Mouse (Mus musculus) layer of hippocampus, postnatal 25 days (tissue): Measurements from ENCODE around the gene Maml3. TPM values are rescaled to one million over a fixed set of nuclear protein-coding genes. Genes with fewer than 3 reads are reported as not detected.

Source experiments
- DNase-seq, 2 experiments: peaks; one replicate each; pipeline ENCODE4 v3.0.0; 2022; ENCODE audit warnings: mixed read lengths in 2 of 2, low spot score in 1 of 2; ENCODE audit errors: extremely low spot score in 1 of 2
- total RNA-seq, 2 experiments: library from RNA; stranded (reverse); gene quantifications; 2 replicates each; pipeline ENCODE4 v1.2.3; 2021

Maml3 gene
- total RNA-seq, 2 experiments from 2014 or later = 7.3 to 10.0 TPM

DNA sequence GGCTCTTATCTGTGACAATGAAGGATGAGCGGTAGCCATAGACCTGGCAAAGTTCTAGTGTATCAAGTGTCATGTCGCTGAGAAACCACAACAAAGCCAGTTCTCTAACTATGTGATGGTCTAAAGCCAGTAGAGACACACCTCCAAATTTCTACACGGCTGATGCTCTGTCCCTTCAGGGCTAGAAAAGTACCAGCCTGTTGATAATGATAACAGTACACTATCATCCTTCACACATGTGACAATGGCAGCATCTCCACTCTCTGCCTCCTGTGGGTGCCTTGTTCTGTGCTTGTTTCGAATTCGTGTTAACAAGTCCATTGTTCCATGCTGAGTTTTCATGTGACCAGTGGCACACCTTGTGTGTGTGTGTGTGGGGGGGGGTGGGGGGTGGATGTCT is 180.2 kb downstream of the Maml3 start:
- DNase-seq = no peak

DNA sequence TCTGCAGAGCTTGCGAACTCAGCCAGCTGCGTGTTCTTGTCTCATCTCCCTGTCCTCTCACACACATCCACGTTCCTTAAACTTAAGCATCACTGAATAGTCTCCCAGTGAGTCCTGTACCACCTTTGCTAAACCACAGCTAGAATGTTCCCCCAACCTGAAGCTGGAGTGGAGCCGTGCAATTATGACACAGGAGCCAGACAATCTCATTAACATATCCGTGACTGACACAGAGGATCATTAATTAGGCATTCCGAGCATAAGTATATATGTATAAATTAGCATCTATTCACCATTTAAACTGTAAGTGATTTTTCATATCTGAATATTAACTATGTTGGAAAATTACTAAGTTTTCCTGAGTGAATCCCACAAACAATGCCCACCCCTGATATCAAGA is 181.1 kb downstream of the Maml3 start:
- no peak for DNase-seq

DNA sequence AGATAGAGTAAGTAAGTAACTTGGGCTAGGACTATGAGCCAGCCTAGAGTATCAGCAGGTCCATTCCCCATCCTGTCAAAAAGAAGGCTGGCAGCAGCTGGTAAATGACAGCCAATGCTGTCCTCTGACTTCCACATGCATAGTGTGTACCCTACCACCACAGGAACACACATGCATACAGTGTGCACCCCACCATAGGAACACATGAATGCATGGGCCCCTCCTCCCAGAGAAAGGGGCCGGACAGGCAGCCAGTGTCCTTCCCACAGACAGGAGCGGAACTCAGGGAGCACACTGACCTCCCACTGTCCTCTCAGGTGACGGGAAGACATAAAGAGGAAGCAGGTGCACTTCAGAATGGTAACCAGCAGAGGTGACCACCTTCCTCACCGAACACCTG is 188.0 kb downstream of the Maml3 start:
- no peak for DNase-seq

DNA sequence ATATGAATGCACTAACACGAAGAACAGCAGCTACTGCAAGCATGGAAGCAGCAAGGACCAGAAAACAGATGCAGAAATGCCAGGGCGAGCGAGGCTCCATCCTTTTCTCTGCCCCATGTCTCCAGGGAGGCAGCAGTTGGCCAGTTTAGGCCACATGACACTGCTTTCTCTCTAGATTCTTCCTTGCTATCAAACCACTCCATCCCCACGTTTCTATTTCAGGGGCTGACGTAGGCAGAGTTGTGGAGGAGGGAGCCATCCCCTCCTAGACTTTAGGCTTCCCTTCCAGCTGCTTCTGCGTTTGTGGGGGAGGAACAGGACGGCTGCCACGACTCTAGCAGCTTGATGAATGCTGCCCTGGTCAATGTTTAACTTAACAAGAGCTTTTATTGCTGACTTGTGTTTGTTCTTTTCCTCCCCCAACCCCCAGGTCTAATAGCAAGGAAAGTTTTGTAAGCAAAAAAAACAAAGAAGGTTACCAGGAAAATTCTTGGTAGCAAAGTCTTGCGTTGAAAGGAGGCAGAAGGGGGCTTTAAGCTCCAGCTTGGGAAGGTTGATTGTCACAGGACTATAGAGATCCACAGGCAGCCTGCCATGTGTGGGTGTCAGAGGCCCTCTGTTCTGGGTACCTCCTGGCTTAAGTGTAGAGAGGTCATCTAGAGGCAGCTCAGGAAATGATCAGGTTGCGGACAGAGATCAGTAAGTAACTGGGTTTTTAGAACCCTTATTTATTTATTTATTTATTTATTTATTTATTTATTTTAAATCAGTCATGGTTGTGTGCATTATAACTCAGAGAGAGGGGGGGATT is 188.6 kb downstream of the Maml3 start:
- peak; percentile 22 to 33 for DNase-seq

DNA sequence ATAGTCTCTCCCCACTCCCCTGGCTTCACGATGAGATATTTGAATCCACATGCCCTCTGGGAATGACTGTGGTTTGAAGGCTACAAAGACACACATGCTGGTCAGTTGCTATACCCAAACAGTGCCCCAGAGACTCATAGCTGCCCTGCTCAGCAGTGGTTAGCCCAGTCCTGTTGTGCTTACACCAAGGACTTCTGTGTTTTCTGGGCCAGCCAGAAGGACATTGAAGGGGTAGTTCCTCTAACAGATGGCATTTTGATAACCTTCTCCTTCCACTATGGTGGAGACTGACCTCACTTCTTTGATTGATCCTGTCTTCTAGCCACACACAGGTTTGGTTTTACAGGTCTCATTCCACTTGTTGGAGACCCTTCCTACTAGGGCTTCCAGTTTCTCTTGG is 189.5 kb downstream of the Maml3 start:
- DNase-seq = no peak

DNA sequence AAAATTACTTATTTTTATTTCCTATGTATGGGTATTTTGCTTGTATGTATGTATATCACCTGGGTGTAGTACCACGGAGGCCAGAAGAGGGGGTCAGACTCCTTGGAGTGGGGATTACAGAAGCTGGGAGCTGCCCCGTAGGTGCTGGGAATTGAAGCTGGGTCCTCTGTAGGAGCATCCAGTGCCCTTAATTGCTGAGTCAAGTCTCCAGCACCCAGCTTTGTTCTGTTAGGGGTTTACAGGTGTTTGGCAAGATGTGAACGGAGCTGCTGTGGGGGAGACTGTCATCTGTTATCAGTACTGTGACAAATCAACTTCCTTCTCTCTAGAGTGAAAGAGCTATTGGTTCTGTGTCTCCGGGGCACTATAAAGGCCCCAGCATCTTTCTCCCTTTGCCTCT is 190.0 kb downstream of the Maml3 start:
- no peak for DNase-seq

DNA sequence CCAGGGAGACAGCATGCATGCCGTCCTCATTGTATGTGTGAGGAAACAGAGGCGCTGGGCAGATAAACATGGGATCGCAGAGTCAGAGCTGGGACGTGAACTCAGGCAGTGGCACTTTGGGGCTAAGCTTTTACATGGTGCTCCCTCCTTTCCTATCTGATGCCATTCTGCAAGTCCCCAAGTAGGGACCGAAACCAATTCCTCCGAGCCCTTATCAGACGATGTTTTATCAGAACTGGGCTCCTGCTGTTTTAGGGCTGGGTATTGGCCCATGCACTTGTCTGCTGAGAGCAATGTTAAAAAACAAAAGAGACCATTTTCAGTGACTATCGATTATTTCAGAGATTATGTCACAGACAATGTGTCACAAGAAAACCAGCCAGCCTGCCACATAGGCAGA is 191.4 kb downstream of the Maml3 start:
- DNase-seq = no peak

DNA sequence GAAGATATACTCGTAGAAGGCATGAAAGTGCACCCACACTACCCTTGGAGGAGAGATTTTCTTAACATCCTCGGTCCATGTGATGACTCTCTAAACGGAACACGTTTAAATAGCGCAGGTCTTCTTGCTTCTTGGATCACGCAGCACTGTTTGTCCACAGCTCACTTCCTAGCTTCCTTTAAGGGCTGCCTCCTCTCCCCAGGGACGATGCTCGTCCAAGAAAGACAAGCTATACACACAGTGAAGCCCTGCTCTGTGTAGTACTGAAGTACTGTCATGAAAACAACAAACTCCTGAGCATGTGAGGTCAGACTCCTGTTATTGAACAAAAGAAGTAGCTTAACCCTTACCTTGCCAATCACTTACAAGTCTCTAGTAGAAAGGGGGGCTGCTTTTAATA is 192.7 kb downstream of the Maml3 start:
- no peak for DNase-seq

DNA sequence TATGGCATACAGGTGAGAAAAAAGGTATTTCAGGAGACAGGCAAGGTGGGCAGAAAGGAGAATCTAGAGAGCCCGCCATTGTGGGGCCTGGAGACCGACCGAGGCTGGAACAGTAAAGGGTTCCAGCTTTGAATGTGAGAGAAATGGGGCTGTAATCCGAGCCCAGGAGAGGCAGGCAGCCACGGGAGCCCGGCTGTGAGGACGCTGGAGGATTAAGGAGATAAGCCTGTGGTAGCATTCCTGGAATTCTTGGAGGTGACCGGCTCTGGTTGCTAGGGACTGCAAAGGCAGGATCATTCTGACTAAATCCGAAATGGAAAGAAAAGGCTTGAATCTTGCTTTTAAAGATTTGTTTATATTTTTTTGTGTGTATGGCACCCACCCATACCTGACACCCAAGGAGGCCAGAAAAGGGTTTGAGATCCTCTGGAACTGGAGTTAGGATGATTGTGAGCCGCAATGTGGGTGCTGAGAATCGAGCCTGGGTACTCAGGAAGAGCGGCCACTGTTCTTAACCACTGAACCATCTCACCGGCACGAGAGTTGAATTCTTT is 196.4 kb downstream of the Maml3 start:
- no peak for DNase-seq

DNA sequence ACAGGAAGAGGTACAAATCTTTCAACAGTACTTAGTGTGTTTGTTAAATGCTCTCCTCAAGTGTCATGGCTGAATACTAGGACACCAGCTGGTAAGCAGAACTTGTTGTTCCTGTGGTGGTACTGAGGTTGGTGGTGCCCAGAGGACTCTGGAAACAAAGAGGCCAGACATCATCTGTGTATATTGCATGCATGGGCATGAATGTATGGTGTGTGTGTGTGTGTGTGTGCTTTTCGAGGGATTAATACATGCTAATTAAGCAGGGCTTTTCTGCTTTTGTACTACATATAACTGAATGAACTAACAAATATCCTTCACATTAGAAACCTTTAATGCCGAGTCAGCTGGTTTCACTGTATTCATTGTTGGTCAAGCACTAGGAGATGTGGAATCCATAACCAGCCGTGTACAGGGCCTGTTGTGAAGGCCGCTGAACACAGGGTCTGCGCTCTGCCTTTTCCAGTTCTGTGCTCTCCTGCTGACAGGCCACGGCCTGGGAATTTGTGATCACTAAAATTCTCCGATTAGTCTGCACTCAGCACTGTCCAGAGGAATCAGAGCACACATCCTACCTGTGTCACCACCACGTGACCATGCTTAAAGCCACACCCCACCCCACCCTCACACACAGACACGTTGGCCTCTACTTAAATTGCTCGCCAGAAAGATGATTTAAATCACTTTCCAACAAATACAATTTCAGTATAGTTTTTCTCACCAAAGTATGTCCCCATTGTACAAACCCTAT is 197.6 kb downstream of the Maml3 start:
- DNase-seq = no peak

DNA sequence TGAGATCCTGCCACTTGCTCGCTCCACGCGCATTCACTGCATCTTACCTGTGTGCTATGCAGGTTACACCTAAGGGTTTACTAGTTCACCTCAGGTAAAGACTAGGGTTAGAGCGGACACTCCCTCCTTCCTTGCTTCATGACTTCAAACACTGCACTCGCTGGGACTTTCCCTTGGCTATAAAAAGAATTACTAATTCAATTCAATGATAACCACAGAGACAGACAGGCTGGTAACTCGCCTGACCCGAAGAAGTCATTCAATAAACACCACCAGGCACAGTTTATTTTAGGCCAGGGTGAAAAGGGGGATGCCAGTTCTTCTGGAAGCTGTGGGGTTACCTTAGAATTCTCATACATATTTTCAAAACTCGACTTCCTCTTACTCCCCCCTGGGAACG is 199.0 kb downstream of the Maml3 start:
- no peak for DNase-seq

DNA sequence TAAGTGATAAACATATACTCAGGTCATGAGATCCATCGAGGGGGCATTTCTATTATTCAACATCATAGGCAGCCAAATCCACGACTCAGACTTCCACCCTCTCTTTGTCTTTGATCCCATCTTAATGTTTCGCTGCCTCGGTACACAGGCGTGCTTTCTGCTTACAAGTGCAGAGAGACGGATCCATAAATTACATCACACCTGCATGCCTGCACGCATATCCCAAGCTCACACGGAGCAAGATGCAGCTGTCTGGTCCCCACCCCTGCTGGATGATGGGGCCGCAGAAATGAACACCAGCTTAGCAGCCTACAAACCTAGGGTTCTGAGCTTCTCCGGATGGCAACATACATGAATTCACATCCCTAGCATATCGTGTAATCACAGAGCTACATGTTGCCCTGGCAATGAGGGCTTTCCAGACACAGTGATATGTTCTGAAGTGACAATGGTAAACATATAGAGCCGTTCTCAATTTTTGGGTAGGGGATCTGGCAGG is 200.5 kb downstream of the Maml3 start:
- DNase-seq = no peak

DNA sequence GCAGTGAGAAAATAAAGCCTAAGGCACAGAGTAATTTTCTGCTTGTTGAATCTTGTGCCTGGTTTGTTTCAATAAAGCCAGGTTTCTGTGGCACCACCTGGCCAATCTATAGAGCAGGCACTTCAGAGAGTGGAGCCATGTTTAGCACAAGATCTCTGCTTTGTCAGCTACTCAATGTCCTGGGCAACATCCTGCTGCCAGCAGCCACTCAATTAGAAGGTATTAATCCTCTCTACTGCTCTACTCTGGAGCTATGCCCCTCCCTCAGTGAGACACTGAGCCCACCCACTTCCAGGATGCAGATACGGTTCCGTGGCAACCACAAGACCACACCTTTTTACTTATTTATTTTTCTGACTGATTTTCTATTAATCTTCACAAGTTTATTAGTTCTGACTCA is 203.7 kb downstream of the Maml3 start:
- DNase-seq = no peak

DNA sequence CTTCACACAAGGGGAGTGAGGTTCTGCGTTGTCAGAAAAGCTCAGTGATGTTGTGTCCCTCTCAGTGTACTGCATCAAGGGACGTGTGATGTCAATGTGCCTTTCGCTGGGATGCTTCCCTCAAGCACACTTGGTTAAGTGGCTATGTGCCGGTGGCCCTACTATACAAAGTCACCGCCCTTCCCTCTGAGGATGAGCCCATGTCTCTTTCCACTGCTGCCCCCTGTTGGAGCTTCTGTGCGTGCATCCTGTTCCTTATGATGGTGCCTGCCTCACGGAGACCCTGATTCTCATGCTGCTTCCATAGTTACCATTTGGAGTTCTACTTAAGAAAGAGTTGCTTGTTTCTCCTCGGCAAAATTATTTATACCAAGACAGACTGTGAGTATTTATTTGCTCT is 210.4 kb downstream of the Maml3 start:
- peak in 1 of 2 experiments; percentile 33 for DNase-seq

DNA sequence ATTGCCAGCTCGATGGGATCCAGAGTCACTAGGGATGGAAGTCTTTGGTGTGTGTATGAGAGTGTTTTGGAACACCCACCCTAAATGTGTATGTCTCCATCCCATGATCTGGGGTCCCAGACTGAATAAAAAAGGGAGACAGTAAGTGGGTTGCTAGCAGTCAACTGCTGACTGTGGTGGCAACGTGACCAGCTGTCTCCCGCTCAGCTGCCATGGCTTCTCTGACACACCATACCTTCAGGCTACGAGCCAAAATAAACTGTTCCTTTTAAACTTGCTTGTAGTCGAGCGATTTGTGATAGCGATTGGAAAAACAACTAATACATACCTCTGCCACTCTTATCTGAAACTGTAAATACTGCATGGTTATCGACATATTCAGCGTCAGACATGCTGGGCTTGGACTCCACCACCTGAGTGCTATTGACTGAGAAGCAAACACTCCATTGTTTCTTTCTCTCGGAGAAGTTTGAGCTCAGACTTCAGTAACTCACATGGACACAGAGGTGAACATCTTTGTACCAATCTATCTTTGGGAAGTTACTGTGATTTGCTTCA is 213.2 kb downstream of the Maml3 start:
- no peak for DNase-seq

DNA sequence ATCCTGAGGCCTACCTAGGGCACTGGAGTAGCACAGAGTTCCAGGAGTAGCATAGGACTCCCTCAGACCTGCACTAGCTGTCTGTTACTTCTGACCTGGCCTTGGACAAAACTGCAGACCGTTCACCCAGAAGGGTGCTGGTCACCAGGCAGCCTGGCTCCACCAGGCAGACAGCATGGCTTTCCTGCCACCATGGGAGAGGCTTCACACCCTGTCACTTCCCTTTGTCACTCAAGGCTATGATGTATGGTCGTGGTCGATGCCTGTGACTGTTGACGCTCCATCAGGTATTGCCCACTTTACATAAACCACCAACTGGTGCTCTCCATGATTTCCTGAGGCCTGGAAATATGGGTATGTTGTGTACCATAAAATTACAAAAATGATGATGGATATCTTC is 214.7 kb downstream of the Maml3 start:
- DNase-seq = no peak

DNA sequence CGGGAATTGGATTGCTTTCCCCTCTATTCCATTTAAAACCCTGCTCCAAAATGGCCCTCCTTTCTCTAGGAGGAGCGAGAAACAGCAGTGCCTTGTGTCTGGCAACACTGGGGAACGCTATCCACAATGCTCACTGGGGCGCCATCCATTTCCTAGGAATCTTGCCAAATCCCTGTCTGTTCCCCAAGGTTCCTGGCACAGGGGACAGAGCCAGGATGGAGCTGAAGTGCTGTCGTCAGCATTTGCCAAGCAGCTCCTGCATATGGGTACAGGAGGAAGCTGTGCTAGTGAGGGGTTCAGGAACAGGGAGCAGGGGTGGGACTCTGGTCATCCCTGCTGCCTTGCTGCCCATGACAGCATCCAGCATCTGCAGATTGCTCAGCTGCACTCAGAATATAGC is 215.1 kb downstream of the Maml3 start:
- no peak for DNase-seq

DNA sequence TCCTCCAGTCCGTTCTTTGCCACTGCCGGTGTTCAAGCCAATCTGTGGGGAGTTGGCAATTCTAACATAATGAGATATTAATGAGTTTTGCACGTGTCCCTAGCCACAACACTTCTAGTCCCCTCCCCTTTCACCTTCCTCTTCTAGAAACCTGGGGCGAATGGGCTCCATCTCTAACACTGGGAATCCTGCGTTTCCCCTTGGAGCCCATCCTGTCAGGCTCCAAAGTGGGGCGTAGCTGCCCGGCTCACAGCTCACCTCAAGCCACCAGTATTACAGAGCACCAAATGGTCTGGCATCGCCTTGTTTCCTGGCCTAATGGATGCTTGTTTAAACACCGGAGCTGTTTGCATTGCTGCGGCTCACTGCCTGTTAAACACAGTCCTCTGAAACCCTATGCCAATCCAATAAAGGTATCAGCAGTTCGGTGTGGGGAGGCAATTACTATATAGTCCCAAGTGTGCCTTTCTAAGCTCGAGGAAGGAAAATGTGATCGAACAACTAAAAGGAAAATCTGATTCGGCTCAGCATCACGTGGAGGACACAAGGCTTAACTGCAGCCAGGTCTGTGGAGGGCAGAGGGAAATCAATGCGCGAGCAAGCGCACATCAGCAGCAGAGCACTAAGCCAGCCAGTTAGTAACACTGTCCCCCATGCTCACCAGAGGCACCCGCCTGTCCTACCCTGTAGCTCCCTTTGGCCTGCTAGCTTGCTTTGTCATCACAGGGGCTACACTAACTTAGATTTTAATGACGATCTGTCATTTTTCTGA is 216.0 kb downstream of the Maml3 start:
- DNase-seq = no peak

DNA sequence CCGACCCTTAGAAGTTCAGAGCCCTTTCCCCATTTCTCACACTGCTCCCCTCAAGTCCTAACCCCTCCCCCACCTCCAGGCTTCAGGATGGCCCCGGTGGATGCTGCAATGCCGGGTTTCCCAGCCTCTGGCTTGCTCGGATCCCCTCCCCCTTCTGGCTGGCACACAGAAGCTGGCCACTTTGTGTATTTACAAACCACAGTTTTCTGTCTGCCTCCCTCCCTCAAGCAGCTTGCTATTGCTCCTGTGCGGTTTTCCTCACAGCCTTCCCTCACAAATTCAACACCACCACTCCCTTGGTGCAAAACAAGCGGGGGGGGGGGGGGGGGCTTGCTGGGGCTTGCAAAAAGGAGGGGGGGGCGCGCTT is 216.6 kb downstream of the Maml3 start:
- no peak for DNase-seq

DNA sequence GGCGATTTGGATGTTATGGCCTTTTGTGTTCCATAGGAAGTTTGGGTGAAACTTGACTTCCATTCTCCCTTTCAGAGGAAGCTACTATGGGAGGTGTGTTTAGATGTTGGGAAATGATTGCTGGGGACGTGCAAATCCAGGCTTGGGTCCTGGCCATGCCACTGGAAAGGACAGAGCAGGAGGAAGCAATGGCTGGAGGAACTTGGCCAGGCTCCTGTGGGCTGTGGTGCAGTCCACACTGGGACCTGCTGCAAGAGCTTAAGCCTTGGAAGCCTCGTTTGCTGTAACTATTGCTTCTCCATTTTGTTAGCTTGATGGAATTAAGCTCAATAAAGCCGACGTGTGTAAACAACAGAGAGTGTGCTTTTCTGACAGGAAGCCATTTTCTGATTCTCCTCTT is 219.0 kb downstream of the Maml3 start:
- DNase-seq = no peak

DNA sequence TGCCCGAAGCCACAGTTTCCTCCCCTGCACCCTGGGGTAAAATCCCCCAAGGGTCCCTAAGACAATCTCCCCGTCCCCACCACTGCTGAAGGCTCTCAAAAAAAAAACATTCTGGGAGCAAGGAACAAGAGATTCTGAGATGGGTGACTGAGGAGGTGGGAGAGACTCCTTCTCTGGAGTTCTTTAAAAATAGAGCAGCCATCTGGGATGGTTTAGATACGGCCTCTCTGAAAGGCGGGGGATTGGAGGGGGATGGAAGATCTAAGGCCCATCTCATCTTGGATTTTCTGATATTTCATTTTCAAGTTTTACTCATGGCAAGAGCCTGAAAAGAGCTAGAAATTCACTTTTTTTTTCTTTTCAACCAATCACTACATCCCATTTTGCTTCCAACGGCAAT is 219.4 kb downstream of the Maml3 start:
- no peak for DNase-seq
